Mouse (Mus musculus): ENCODE results near the gene 1700013F07Rik. TPM values are rescaled to one million over a fixed set of nuclear protein-coding genes. Genes with fewer than 3 reads are reported as not detected.

The 1700013F07Rik gene
- polyA plus RNA-seq, 1 experiment from 2014 or later: 0.26 TPM

GRCm38 (mm10) chr3:108574018-108574417, 40.1 kb downstream of the 1700013F07Rik start:
- no peak for ATAC-seq (ENCODE audit: insufficient number of reproducible peaks, insufficient read depth, low FRiP score, low TSS enrichment)
- 88% methylated on average over 5 of the region's 5 CpGs for WGBS

GRCm38 (mm10) chr3:108584580-108584979, 50.6 kb downstream of the 1700013F07Rik start:
- 87% methylated on average over 4 of the region's 4 CpGs for WGBS

More at GRCm38 (mm10) chr3:108574018-108574417, 40.1 kb downstream of the 1700013F07Rik start:
- Histone ChIP-seq H3K36me3 (peaks cover 6% of the 10 kb centered on the region; the same call in 1 of the 2 replicates), H3K4me3 (no peak overlapping the region), H3K4me1 (peaks cover 14% of the 10 kb centered on the region), H3K9me3 (no peaks in the 10 kb centered on the region), H3K9ac (no peak overlapping the region), H3K27ac (no peak overlapping the region), H3K4me2 (replicated peaks) (no peak overlapping the region), H3K27me3 (no peaks in the 10 kb centered on the region)

GRCm38 (mm10) chr3:108588446-108588845, 54.5 kb downstream of the 1700013F07Rik start:
- ATAC-seq (ENCODE audit: insufficient number of reproducible peaks, insufficient read depth, low FRiP score, low TSS enrichment): no peak
- WGBS: 36% methylated on average over 2 of the region's 2 CpGs
- Histone ChIP-seq H3K27ac (no peak overlapping the region), H3K9me3 (no peaks in the 10 kb centered on the region), H3K4me3 (no peak overlapping the region), H3K9ac (no peak overlapping the region), H3K4me2 (replicated peaks) (no peak overlapping the region), H3K4me1 (peaks cover 2% of the 10 kb centered on the region; the same call in 1 of the 2 replicates), H3K36me3 (no peaks in the 10 kb centered on the region), H3K27me3 (no peaks in the 10 kb centered on the region)

More at GRCm38 (mm10) chr3:108584580-108584979, 50.6 kb downstream of the 1700013F07Rik start:
- ATAC-seq (ENCODE audit: insufficient number of reproducible peaks, insufficient read depth, low FRiP score, low TSS enrichment): no peak
- Histone ChIP-seq H3K4me3 (no peak overlapping the region), H3K4me1 (no peaks in the 10 kb centered on the region), H3K36me3 (0 out of 2 replicates have a peak, but pooled peaks cover 6% of the 10 kb centered on the region), H3K9ac (no peak overlapping the region), H3K9me3 (no peaks in the 10 kb centered on the region), H3K27me3 (no peaks in the 10 kb centered on the region), H3K4me2 (replicated peaks) (no peak overlapping the region), H3K27ac (no peak overlapping the region)

GRCm38 (mm10) chr3:108590786-108591529, 57.0 kb downstream of the 1700013F07Rik start, which contains the start of gene Wdr47:
Wdr47 (plus strand) TSS chr3:108591279.
- peak within 1 kb of the TSS; percentile 90 for H3K4me3 ChIP-seq
- WGBS: 6% methylated on average over 44 of the region's 44 CpGs
- H3K9ac ChIP-seq: peak within 1 kb of the TSS; percentile 76
- peaks cover 2% of the 10 kb centered on the region; the same call in 1 of the 2 replicates for H3K4me1 ChIP-seq
- peak within 1 kb of the TSS; percentile 98 for H3K4me2 ChIP-seq (replicated peaks)
- peak; percentile 99 for ATAC-seq (ENCODE audit: insufficient number of reproducible peaks, insufficient read depth, low FRiP score, low TSS enrichment)
- H3K36me3 ChIP-seq: no peaks in the 10 kb centered on the region
- no peaks in the 10 kb centered on the region for H3K27me3 ChIP-seq
- peak within 1 kb of the TSS; percentile 75 for H3K27ac ChIP-seq
- no peaks in the 10 kb centered on the region for H3K9me3 ChIP-seq

- H3K4me2 ChIP-seq (replicated peaks): peak overlapping the region; percentile 98
- peak overlapping the region; percentile 75 for H3K27ac ChIP-seq
- WGBS: under 1% methylated on average over 61 of the region's 61 CpGs
- H3K36me3 ChIP-seq: no peaks in the 10 kb centered on the region
- peak; percentile 60 for ATAC-seq (ENCODE audit: insufficient number of reproducible peaks, insufficient read depth, low FRiP score, low TSS enrichment)
- no peaks in the 10 kb centered on the region for H3K9me3 ChIP-seq
- peak overlapping the region; percentile 76 for H3K9ac ChIP-seq
- no peaks in the 10 kb centered on the region for H3K27me3 ChIP-seq
- H3K4me1 ChIP-seq: peaks cover 2% of the 10 kb centered on the region; the same call in 1 of the 2 replicates
- peak overlapping the region; percentile 90 for H3K4me3 ChIP-seq
These were observed 57.9 kb downstream of the 1700013F07Rik start for GRCm38 (mm10) chr3:108591530-108592522.

Small RNAs within 50 kb of the gene (microRNA-seq; reads per million reads assigned to microRNA genes)
- gene Gm22860: not detected

Other genes with a start within 250 kb of the 1700013F07Rik start
- 0.13 and 0.18 TPM in 2 replicates for gene Mybphl, start 169.2 kb upstream of the 1700013F07Rik start, polyA plus RNA-seq (2016; fragmentation: Nextera tagmentation; extraction: Ambion mirVana)
- 73.4 and 78.1 TPM in 2 replicates for gene Psrc1, start 150.3 kb upstream of the 1700013F07Rik start, polyA plus RNA-seq (2016; fragmentation: Nextera tagmentation; extraction: Ambion mirVana)
- gene Celsr2, start 118.6 kb upstream of the 1700013F07Rik start, polyA plus RNA-seq (2016; fragmentation: Nextera tagmentation; extraction: Ambion mirVana): 9.5 and 11.0 TPM in 2 replicates
- 125 and 127 TPM in 2 replicates for gene Sars, start 88.9 kb upstream of the 1700013F07Rik start, polyA plus RNA-seq (2016; fragmentation: Nextera tagmentation; extraction: Ambion mirVana)
- 0.67 and 1.3 TPM in 2 replicates for gene 5330417C22Rik, start 2.4 kb downstream of the 1700013F07Rik start, polyA plus RNA-seq (2016; fragmentation: Nextera tagmentation; extraction: Ambion mirVana)
- gene Tmem167b, start 28.3 kb downstream of the 1700013F07Rik start, polyA plus RNA-seq (2016; fragmentation: Nextera tagmentation; extraction: Ambion mirVana): 44.0 and 45.1 TPM in 2 replicates
- 51.7 and 52.3 TPM in 2 replicates for gene Taf13, start 37.5 kb downstream of the 1700013F07Rik start, polyA plus RNA-seq (2016; fragmentation: Nextera tagmentation; extraction: Ambion mirVana)
- gene Wdr47, start 57.1 kb downstream of the 1700013F07Rik start, polyA plus RNA-seq (2016; fragmentation: Nextera tagmentation; extraction: Ambion mirVana): 17.5 and 17.6 TPM in 2 replicates
- gene Clcc1, start 119.8 kb downstream of the 1700013F07Rik start, polyA plus RNA-seq (2016; fragmentation: Nextera tagmentation; extraction: Ambion mirVana): 74.8 and 77.2 TPM in 2 replicates
- 77.0 and 82.5 TPM in 2 replicates for gene Gpsm2, start 188.2 kb downstream of the 1700013F07Rik start, polyA plus RNA-seq (2016; fragmentation: Nextera tagmentation; extraction: Ambion mirVana)
- gene Aknad1, start 205.5 kb downstream of the 1700013F07Rik start, polyA plus RNA-seq (2016; fragmentation: Nextera tagmentation; extraction: Ambion mirVana): 0.36 and 0.51 TPM in 2 replicates

Data from embryonic facial prominence, embryonic 12.5 days (tissue).